In the genomic region with DNA sequence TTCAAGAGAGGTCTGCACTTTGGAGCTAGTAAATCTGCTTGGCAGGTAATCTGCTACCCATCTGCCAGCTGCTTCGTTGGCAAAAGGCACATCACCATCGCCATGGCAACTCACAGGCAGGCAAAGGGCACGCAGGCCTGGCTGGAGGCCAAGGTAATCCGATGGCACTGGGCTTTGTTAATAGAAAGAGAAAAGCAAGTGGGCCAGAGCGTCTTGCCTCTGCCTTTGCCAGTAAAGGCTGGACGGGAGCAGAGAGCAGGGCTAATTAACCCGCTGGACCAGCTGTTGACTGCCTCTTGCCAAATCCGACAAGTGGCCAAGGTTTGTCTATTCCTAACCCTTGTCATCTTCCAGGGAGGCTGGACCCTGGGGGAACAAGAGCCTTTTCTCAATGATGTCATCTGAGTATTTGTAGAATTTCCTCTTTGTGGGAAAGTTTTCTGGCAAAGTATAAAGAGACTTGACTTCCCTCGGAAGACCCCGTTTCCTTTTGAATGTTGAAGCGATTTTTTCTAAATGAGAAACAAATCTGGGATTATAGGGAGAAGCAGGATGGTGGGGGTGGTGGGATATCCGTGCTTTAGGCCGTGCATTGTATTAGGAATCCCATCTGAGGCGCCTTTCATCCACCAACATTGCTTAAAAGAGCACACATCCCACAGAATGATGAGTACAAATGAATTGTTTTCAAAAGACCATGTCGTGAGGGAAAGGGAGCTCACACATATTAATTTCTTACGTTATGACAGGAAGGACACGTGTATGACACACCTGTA, we compare ENCODE assay signal across 9 mouse cellular contexts.
DNase-seq lines count a peak whose midpoint lies in the region; ATAC-seq and TF ChIP-seq lines count a peak whose summit lies in the region.
"Had no signal": no experiment of that assay in that cellular context is flagged by ENCODE, and none has a peak within 500 bp of the region (broad histone marks: within the 10 kb centered on the region; RNA-seq: fewer than 3 reads in every experiment).

No protein-coding gene starts in this region.

- no peaks in the 10 kb centered on the region for H3K9me3 ChIP-seq in liver, embryonic 12.5 days (replicated peaks)
- no peaks in the 10 kb centered on the region for H3K9me3 ChIP-seq in embryonic facial prominence, embryonic 13.5 days
- H3K9me3 ChIP-seq in heart, embryonic 12.5 days (replicated peaks): no peaks in the 10 kb centered on the region
- no peaks in the 10 kb centered on the region for H3K9me3 ChIP-seq in kidney, postnatal 0 days (replicated peaks; ENCODE audit: low read length)
- no peaks in the 10 kb centered on the region for H3K9me3 ChIP-seq in limb, embryonic 13.5 days
- H3K9me3 ChIP-seq in neural tube, embryonic 13.5 days: no peaks in the 10 kb centered on the region

- no peaks in the 10 kb centered on the region for H3K36me3 ChIP-seq in liver, adult 2 months (ENCODE audit: control insufficient read depth, insufficient read depth, low read length)
- H3K36me3 ChIP-seq in liver, embryonic 12.5 days: no peaks in the 10 kb centered on the region
- H3K36me3 ChIP-seq in embryonic facial prominence, embryonic 13.5 days: no peaks in the 10 kb centered on the region
- H3K36me3 ChIP-seq in heart, embryonic 12.5 days: no peaks in the 10 kb centered on the region
- H3K36me3 ChIP-seq in kidney, postnatal 0 days (ENCODE audit: insufficient read depth, low read length): no peaks in the 10 kb centered on the region
- H3K36me3 ChIP-seq in limb, embryonic 13.5 days: no peaks in the 10 kb centered on the region
- no peaks in the 10 kb centered on the region for H3K36me3 ChIP-seq in neural tube, embryonic 13.5 days

- peak; percentile 98 for DNase-seq in liver, adult 2 months (ENCODE audit: extremely low read depth, low read depth, low spot score)
- peak; percentile 81 for DNase-seq in kidney, postnatal 0 days (ENCODE audit: low spot score)
- DNase-seq in urinary bladder, adult 2 months (ENCODE audit: low spot score): peak; percentile 24

- H3K4me1 ChIP-seq in liver, adult 2 months (ENCODE audit: control insufficient read depth, insufficient read depth, low read length): peaks cover 2% of the 10 kb centered on the region; the same call in 1 of the 2 replicates
- 0 out of 2 replicates have a peak, but pooled peaks cover under 1% of the 10 kb centered on the region for H3K4me1 ChIP-seq in liver, embryonic 12.5 days
- H3K4me1 ChIP-seq in embryonic facial prominence, embryonic 13.5 days: peaks cover 14% of the 10 kb centered on the region
- peaks cover 6% of the 10 kb centered on the region for H3K4me1 ChIP-seq in heart, embryonic 12.5 days (replicated peaks)
- no peaks in the 10 kb centered on the region for H3K4me1 ChIP-seq in kidney, postnatal 0 days (replicated peaks; ENCODE audit: insufficient read depth, low read length)
- H3K4me1 ChIP-seq in limb, embryonic 13.5 days: peaks cover 6% of the 10 kb centered on the region
- peaks cover 18% of the 10 kb centered on the region for H3K4me1 ChIP-seq in neural tube, embryonic 13.5 days (replicated peaks)

- H3K27me3 ChIP-seq in liver, adult 2 months (ENCODE audit: control insufficient read depth, insufficient read depth, low read length): no peaks in the 10 kb centered on the region
- H3K27me3 ChIP-seq in liver, embryonic 12.5 days (replicated peaks): no peaks in the 10 kb centered on the region
- no peaks in the 10 kb centered on the region for H3K27me3 ChIP-seq in embryonic facial prominence, embryonic 13.5 days
- H3K27me3 ChIP-seq in heart, embryonic 12.5 days (replicated peaks): no peaks in the 10 kb centered on the region
- H3K27me3 ChIP-seq in kidney, postnatal 0 days (ENCODE audit: insufficient read depth, low read length): no peaks in the 10 kb centered on the region
- no peaks in the 10 kb centered on the region for H3K27me3 ChIP-seq in limb, embryonic 13.5 days
- H3K27me3 ChIP-seq in neural tube, embryonic 13.5 days: no peaks in the 10 kb centered on the region
- H3K27me3 ChIP-seq: CH12.LX had no signal

- WGBS in liver, adult 2 months: 40% methylated on average over 17 of the region's 17 CpGs
- 51% methylated on average over 17 of the region's 17 CpGs for whole genome bisulfite sequencing in liver, embryonic 12.5 days (ENCODE audit: insufficient replicate concordance)
- whole genome bisulfite sequencing in embryonic facial prominence, embryonic 13.5 days: 32% methylated on average over 17 of the region's 17 CpGs
- 52% methylated on average over 17 of the region's 17 CpGs for WGBS in heart, embryonic 12.5 days
- 36% methylated on average over 17 of the region's 17 CpGs for WGBS in kidney, postnatal 0 days
- WGBS in limb, embryonic 13.5 days: 43% methylated on average over 17 of the region's 17 CpGs
- 22% methylated on average over 17 of the region's 17 CpGs for WGBS in neural tube, embryonic 13.5 days

- TF ChIP-seq POLR2A in liver, adult 2 months (IDR thresholded peaks at IDR 0.05; ENCODE audit: extremely low read depth, insufficient read depth, low read length): no peak

- no peak for ATAC-seq in liver, embryonic 12.5 days
- ATAC-seq in embryonic facial prominence, embryonic 13.5 days (ENCODE audit: insufficient number of reproducible peaks, insufficient read depth, low FRiP score, low TSS enrichment, low read depth): peak; percentile 37; the same call in 1 of the 2 replicates
- no peak for ATAC-seq in heart, embryonic 12.5 days (ENCODE audit: insufficient number of reproducible peaks, low FRiP score)
- ATAC-seq in kidney, postnatal 0 days (replicated peaks; ENCODE audit: low FRiP score, low read depth): peak; percentile 86
- peak; percentile 57 for ATAC-seq in limb, embryonic 13.5 days (ENCODE audit: low FRiP score, low read depth)
- peak; percentile 96 for ATAC-seq in neural tube, embryonic 13.5 days (ENCODE audit: low read depth)

- no peaks in the 10 kb centered on the region for H3K79me2 ChIP-seq in liver, adult 2 months (ENCODE audit: control insufficient read depth, insufficient read depth, low read length)

- no peak overlapping the region for H3K9ac ChIP-seq in liver, adult 2 months (ENCODE audit: low read depth, low read length)
- H3K9ac ChIP-seq in liver, embryonic 12.5 days: no peak overlapping the region
- no peak overlapping the region for H3K9ac ChIP-seq in embryonic facial prominence, embryonic 13.5 days
- no peak overlapping the region for H3K9ac ChIP-seq in heart, embryonic 12.5 days
- no peak overlapping the region for H3K9ac ChIP-seq in kidney, postnatal 0 days (ENCODE audit: low read depth, low read length)
- H3K9ac ChIP-seq in limb, embryonic 13.5 days: no peak overlapping the region
- no peak overlapping the region for H3K9ac ChIP-seq in neural tube, embryonic 13.5 days

- no peak overlapping the region for H3K27ac ChIP-seq in liver, adult 2 months (replicated peaks; ENCODE audit: insufficient read depth, low read depth, low read length)
- H3K27ac ChIP-seq in liver, embryonic 12.5 days: no peak overlapping the region
- peak overlapping the region; percentile 68 for H3K27ac ChIP-seq in embryonic facial prominence, embryonic 13.5 days
- no peak overlapping the region for H3K27ac ChIP-seq in heart, embryonic 12.5 days (ENCODE audit: poor library complexity, severe bottlenecking)
- H3K27ac ChIP-seq in kidney, postnatal 0 days: no peak overlapping the region
- H3K27ac ChIP-seq in limb, embryonic 13.5 days: no peak overlapping the region
- no peak overlapping the region for H3K27ac ChIP-seq in neural tube, embryonic 13.5 days (replicated peaks)

- no peak overlapping the region for H3K4me2 ChIP-seq in liver, embryonic 12.5 days
- peak overlapping the region; percentile 27; the same call in 1 of the 2 replicates for H3K4me2 ChIP-seq in embryonic facial prominence, embryonic 13.5 days
- peak overlapping the region; percentile 8; the same call in 1 of the 2 replicates for H3K4me2 ChIP-seq in heart, embryonic 12.5 days
- H3K4me2 ChIP-seq in kidney, postnatal 0 days (ENCODE audit: low read length): peak overlapping the region; percentile 23; the same call in 1 of the 2 replicates
- peak overlapping the region; percentile 16; the same call in 1 of the 2 replicates for H3K4me2 ChIP-seq in limb, embryonic 13.5 days (replicated peaks)
- H3K4me2 ChIP-seq in neural tube, embryonic 13.5 days: peak overlapping the region; percentile 21; the same call in 1 of the 2 replicates

- TF ChIP-seq CTCF in liver, adult 2 months (IDR thresholded peaks at IDR 0.05; ENCODE audit: low read depth, low read length): no peak
- TF ChIP-seq CTCF in kidney, postnatal 0 days (IDR thresholded peaks at IDR 0.05; ENCODE audit: low read depth): no peak

- no peak overlapping the region for H3K4me3 ChIP-seq in liver, adult 2 months (ENCODE audit: insufficient read depth, low read depth, low read length)
- no peak overlapping the region for H3K4me3 ChIP-seq in liver, embryonic 12.5 days
- H3K4me3 ChIP-seq in embryonic facial prominence, embryonic 13.5 days: no peak overlapping the region
- no peak overlapping the region for H3K4me3 ChIP-seq in heart, embryonic 12.5 days
- no peak overlapping the region for H3K4me3 ChIP-seq in kidney, postnatal 0 days (replicated peaks; ENCODE audit: low read depth, low read length)
- H3K4me3 ChIP-seq in limb, embryonic 13.5 days: no peak overlapping the region
- H3K4me3 ChIP-seq in neural tube, embryonic 13.5 days: no peak overlapping the region

Comparison
In these comparisons a context has a peak if more than half of its experiments do, and no peak if none do; other contexts are left out.
1. DNase-seq: peak in every context shown above with its lines; median percentile 98 in liver, adult 2 months; 81 in kidney, postnatal 0 days; 24 in urinary bladder, adult 2 months.
2. ATAC-seq: peak in embryonic facial prominence, embryonic 13.5 days (single experiment), kidney, postnatal 0 days (single experiment), limb, embryonic 13.5 days (single experiment) and neural tube, embryonic 13.5 days (single experiment); none in liver, embryonic 12.5 days (single experiment) and heart, embryonic 12.5 days (single experiment).